Comparison of ENCODE assay signal across 14 mouse cellular contexts in genomic region chr6:128888834-128889233, GRCm38 (mm10). TPM values are rescaled to one million over a fixed set of nuclear protein-coding genes. Genes with fewer than 3 reads are reported as not detected.
DNase-seq lines count a peak whose midpoint lies in the region; ATAC-seq and TF ChIP-seq lines count a peak whose summit lies in the region.
"Had no signal": no experiment of that assay in that cellular context is flagged by ENCODE, and none has a peak within 500 bp of the region (broad histone marks: within the 10 kb centered on the region; RNA-seq: fewer than 3 reads in every experiment).

No protein-coding gene starts in this region.

- peak; percentile 18; the same call in 1 of the 2 replicates for TF ChIP-seq CTCF in liver, postnatal 0 days (IDR thresholded peaks at IDR 0.05; ENCODE audit: low read depth)

- no peaks in the 10 kb centered on the region for H3K36me3 ChIP-seq in liver, postnatal 0 days (replicated peaks; ENCODE audit: insufficient read depth, low read length)
- H3K36me3 ChIP-seq in stomach, embryonic 16.5 days (ENCODE audit: control insufficient read depth, insufficient read depth, low read length), result no peaks in the 10 kb centered on the region
- H3K36me3 ChIP-seq in forebrain, embryonic 14.5 days (ENCODE audit: control insufficient read depth, insufficient read depth, low read length), result no peaks in the 10 kb centered on the region
- H3K36me3 ChIP-seq in forebrain, embryonic 16.5 days (ENCODE audit: control insufficient read depth, insufficient read depth), result no peaks in the 10 kb centered on the region
- H3K36me3 ChIP-seq: embryonic facial prominence, embryonic 12.5 days; lung, embryonic 15.5 days had no signal

- WGBS in liver, postnatal 0 days (ENCODE audit: insufficient replicate concordance), result 30% methylated on average over 5 of the region's 5 CpGs
- 77% methylated on average over 5 of the region's 5 CpGs for WGBS in stomach, embryonic 16.5 days
- 82% methylated on average over 5 of the region's 5 CpGs for WGBS in forebrain, embryonic 14.5 days
- WGBS in forebrain, embryonic 16.5 days, result 81% methylated on average over 5 of the region's 5 CpGs

- TF ChIP-seq EP300 in liver, postnatal 0 days (IDR thresholded peaks at IDR 0.05; ENCODE audit: low read depth), result no peak

- H3K27me3 ChIP-seq in liver, postnatal 0 days (ENCODE audit: insufficient read depth, low read length), result no peaks in the 10 kb centered on the region
- no peaks in the 10 kb centered on the region for H3K27me3 ChIP-seq in stomach, embryonic 16.5 days (ENCODE audit: control insufficient read depth, insufficient read depth, low read length)
- H3K27me3 ChIP-seq in forebrain, embryonic 14.5 days (replicated peaks; ENCODE audit: control insufficient read depth, insufficient read depth, low read length), result no peaks in the 10 kb centered on the region
- no peaks in the 10 kb centered on the region for H3K27me3 ChIP-seq in forebrain, embryonic 16.5 days (replicated peaks; ENCODE audit: control insufficient read depth, insufficient read depth, low read length)
- H3K27me3 ChIP-seq: embryonic facial prominence, embryonic 12.5 days; lung, embryonic 15.5 days had no signal

- H3K9me3 ChIP-seq in liver, postnatal 0 days (ENCODE audit: low read length), result no peaks in the 10 kb centered on the region
- no peaks in the 10 kb centered on the region for H3K9me3 ChIP-seq in stomach, embryonic 16.5 days (replicated peaks; ENCODE audit: control insufficient read depth, low read length)
- no peaks in the 10 kb centered on the region for H3K9me3 ChIP-seq in forebrain, embryonic 14.5 days (replicated peaks; ENCODE audit: control insufficient read depth, low read length)
- no peaks in the 10 kb centered on the region for H3K9me3 ChIP-seq in forebrain, embryonic 16.5 days (ENCODE audit: control insufficient read depth, low read length)
- H3K9me3 ChIP-seq: embryonic facial prominence, embryonic 12.5 days; lung, embryonic 15.5 days had no signal

- H3K4me2 ChIP-seq in liver, postnatal 0 days (ENCODE audit: low read depth, low read length), result peak overlapping the region; percentile 58
- H3K4me2 ChIP-seq in stomach, embryonic 16.5 days (ENCODE audit: low read depth, low read length), result no peak overlapping the region
- no peak overlapping the region for H3K4me2 ChIP-seq in forebrain, embryonic 14.5 days (ENCODE audit: low read length)
- no peak overlapping the region for H3K4me2 ChIP-seq in forebrain, embryonic 16.5 days (ENCODE audit: low read length)
- H3K4me2 ChIP-seq: embryonic facial prominence, embryonic 12.5 days; lung, embryonic 15.5 days had no signal

- peak; percentile 67 for ATAC-seq in liver, postnatal 0 days
- 0 out of 2 replicates have a peak, but pooled peaks have one; percentile 37 for ATAC-seq in stomach, embryonic 16.5 days (ENCODE audit: insufficient read depth, low FRiP score)
- ATAC-seq in forebrain, embryonic 14.5 days, result no peak
- no peak for ATAC-seq in forebrain, embryonic 16.5 days

- DNase-seq in CD4-positive helper T cell, adult 2 months (ENCODE audit: low read depth, low spot score), result peak; percentile 91
- peak; percentile 87 for DNase-seq in T-cell, adult 2 months (ENCODE audit: low spot score)
- no peak for DNase-seq in liver, postnatal 0 days
- DNase-seq in Muller cell, postnatal 12 days (ENCODE audit: inconsistent ontology term), result no peak
- DNase-seq in forebrain, embryonic 14.5 days (ENCODE audit: low spot score), result no peak
- DNase-seq in neural tube, embryonic 10.5 days (ENCODE audit: extremely low spot score, low spot score), result no peak
- DNase-seq: cerebellum, adult 18-20 months; heart, postnatal 14 days; kidney, adult 9 months had no signal

- H3K4me3 ChIP-seq in liver, postnatal 0 days (ENCODE audit: low read depth, low read length), result peak overlapping the region; percentile 36
- H3K4me3 ChIP-seq in stomach, embryonic 16.5 days (replicated peaks; ENCODE audit: low read length), result no peak overlapping the region
- H3K4me3 ChIP-seq in forebrain, embryonic 14.5 days (ENCODE audit: low read depth, low read length), result no peak overlapping the region
- H3K4me3 ChIP-seq in forebrain, embryonic 16.5 days (replicated peaks; ENCODE audit: low read length), result no peak overlapping the region
- H3K4me3 ChIP-seq: embryonic facial prominence, embryonic 12.5 days; lung, embryonic 15.5 days had no signal

- H3K4me1 ChIP-seq in liver, postnatal 0 days (ENCODE audit: insufficient read depth), result no peaks in the 10 kb centered on the region
- H3K4me1 ChIP-seq in stomach, embryonic 16.5 days (ENCODE audit: control insufficient read depth, insufficient read depth, low read length), result no peaks in the 10 kb centered on the region
- H3K4me1 ChIP-seq in forebrain, embryonic 14.5 days (ENCODE audit: control insufficient read depth, insufficient read depth, low read length), result no peaks in the 10 kb centered on the region
- no peaks in the 10 kb centered on the region for H3K4me1 ChIP-seq in forebrain, embryonic 16.5 days (replicated peaks; ENCODE audit: control insufficient read depth, insufficient read depth, low read length)
- H3K4me1 ChIP-seq: embryonic facial prominence, embryonic 12.5 days; lung, embryonic 15.5 days had no signal

- no peak overlapping the region for H3K9ac ChIP-seq in liver, postnatal 0 days (replicated peaks)
- no peak overlapping the region for H3K9ac ChIP-seq in stomach, embryonic 16.5 days (ENCODE audit: low read length)
- H3K9ac ChIP-seq in forebrain, embryonic 14.5 days (ENCODE audit: low read length), result no peak overlapping the region
- no peak overlapping the region for H3K9ac ChIP-seq in forebrain, embryonic 16.5 days (replicated peaks; ENCODE audit: low read depth, low read length)
- H3K9ac ChIP-seq: embryonic facial prominence, embryonic 12.5 days; lung, embryonic 15.5 days had no signal

- H3K27ac ChIP-seq in liver, postnatal 0 days (ENCODE audit: low read depth), result 0 out of 2 replicates have a peak overlapping the region, but pooled peaks have one; percentile 18
- H3K27ac ChIP-seq in stomach, embryonic 16.5 days (ENCODE audit: low read length), result no peak overlapping the region
- H3K27ac ChIP-seq in forebrain, embryonic 14.5 days (ENCODE audit: low read depth, low read length), result no peak overlapping the region
- H3K27ac ChIP-seq in forebrain, embryonic 16.5 days (ENCODE audit: low read length), result no peak overlapping the region
- H3K27ac ChIP-seq: embryonic facial prominence, embryonic 12.5 days; lung, embryonic 15.5 days had no signal

RNA-seq across cellular contexts. Expression of gene Clec2i, which starts 1.4 kb away (rescaled TPM):
- 0.11 and 0.27 TPM in 2 replicates for polyA plus RNA-seq in liver, postnatal 0 days (2015; fragmentation: Nextera tagmentation; extraction: Ambion mirVana)
- 0.17 and 0.25 TPM in 2 replicates for polyA plus RNA-seq in stomach, embryonic 16.5 days (2015; fragmentation: Nextera tagmentation; extraction: Ambion mirVana)
- not detected in 2 replicates for polyA plus RNA-seq in forebrain, embryonic 14.5 days (2014; fragmentation: Nextera tagmentation; extraction: Ambion mirVana)
- polyA plus RNA-seq in forebrain, embryonic 16.5 days (2015; fragmentation: Nextera tagmentation; extraction: Ambion mirVana), result not detected in 2 replicates
- polyA plus RNA-seq: embryonic facial prominence, embryonic 12.5 days; neural tube, embryonic 11.5 days had no signal

RNA-seq across cellular contexts. Expression of gene BC035044, which starts 2.1 kb away (rescaled TPM):
- 10.5 and 11.9 TPM in 2 replicates for polyA plus RNA-seq in liver, postnatal 0 days (2015; fragmentation: Nextera tagmentation; extraction: Ambion mirVana)
- 1.5 and 2.1 TPM in 2 replicates for polyA plus RNA-seq in stomach, embryonic 16.5 days (2015; fragmentation: Nextera tagmentation; extraction: Ambion mirVana)
- polyA plus RNA-seq in forebrain, embryonic 14.5 days (2014; fragmentation: Nextera tagmentation; extraction: Ambion mirVana), result 0.52 and 0.65 TPM in 2 replicates
- 0.31 and 0.34 TPM in 2 replicates for polyA plus RNA-seq in forebrain, embryonic 16.5 days (2015; fragmentation: Nextera tagmentation; extraction: Ambion mirVana)

RNA-seq across cellular contexts. Expression of gene Clec2g, which starts 45.3 kb away (rescaled TPM):
- polyA plus RNA-seq in liver, postnatal 0 days (2015; fragmentation: Nextera tagmentation; extraction: Ambion mirVana), result not detected in 2 replicates
- 0.92 and 2.0 TPM in 2 replicates for polyA plus RNA-seq in stomach, embryonic 16.5 days (2015; fragmentation: Nextera tagmentation; extraction: Ambion mirVana)
- polyA plus RNA-seq in forebrain, embryonic 14.5 days (2014; fragmentation: Nextera tagmentation; extraction: Ambion mirVana), result not detected in 2 replicates
- polyA plus RNA-seq in forebrain, embryonic 16.5 days (2015; fragmentation: Nextera tagmentation; extraction: Ambion mirVana), result not detected in 2 replicates
- polyA plus RNA-seq: embryonic facial prominence, embryonic 12.5 days; lung, embryonic 15.5 days; neural tube, embryonic 11.5 days had no signal

Comparison
In these comparisons a context has a peak if more than half of its experiments do, and no peak if none do; other contexts are left out.
1. DNase-seq: peak in CD4-positive helper T cell, adult 2 months (single experiment) and T-cell, adult 2 months (single experiment); none in liver, postnatal 0 days (single experiment), Muller cell, postnatal 12 days (single experiment), forebrain, embryonic 14.5 days (single experiment) and neural tube, embryonic 10.5 days (single experiment).
2. ATAC-seq: peak in liver, postnatal 0 days (single experiment) and stomach, embryonic 16.5 days (single experiment); none in forebrain, embryonic 14.5 days (single experiment) and forebrain, embryonic 16.5 days (single experiment).